Mouse (Mus musculus) adrenal gland, adult 2 months (tissue): ENCODE results near the gene Ap3b1. TPM values are rescaled to one million over a fixed set of nuclear protein-coding genes. Genes with fewer than 3 reads are reported as not detected.

Source experiments
- DNase-seq: peaks from one replicate; pipeline ENCODE4 v3.0.0; 2021
- polyA plus RNA-seq: library from polyadenylated mRNA; depleted of rRNA; stranded (reverse); fragments of >200 nt; gene quantifications from 2 replicates; pipeline ENCODE4 v1.2.3, GENCODE M21; 2012
- total RNA-seq, 2 experiments: library from RNA; stranded (reverse); gene quantifications; 2 replicates each; pipeline ENCODE4 v1.2.3; 2021

Gene Ap3b1
- total and polyA plus RNA-seq, 3 experiments, result 11.5 to 55.6 (median 40.5) TPM

DNA sequence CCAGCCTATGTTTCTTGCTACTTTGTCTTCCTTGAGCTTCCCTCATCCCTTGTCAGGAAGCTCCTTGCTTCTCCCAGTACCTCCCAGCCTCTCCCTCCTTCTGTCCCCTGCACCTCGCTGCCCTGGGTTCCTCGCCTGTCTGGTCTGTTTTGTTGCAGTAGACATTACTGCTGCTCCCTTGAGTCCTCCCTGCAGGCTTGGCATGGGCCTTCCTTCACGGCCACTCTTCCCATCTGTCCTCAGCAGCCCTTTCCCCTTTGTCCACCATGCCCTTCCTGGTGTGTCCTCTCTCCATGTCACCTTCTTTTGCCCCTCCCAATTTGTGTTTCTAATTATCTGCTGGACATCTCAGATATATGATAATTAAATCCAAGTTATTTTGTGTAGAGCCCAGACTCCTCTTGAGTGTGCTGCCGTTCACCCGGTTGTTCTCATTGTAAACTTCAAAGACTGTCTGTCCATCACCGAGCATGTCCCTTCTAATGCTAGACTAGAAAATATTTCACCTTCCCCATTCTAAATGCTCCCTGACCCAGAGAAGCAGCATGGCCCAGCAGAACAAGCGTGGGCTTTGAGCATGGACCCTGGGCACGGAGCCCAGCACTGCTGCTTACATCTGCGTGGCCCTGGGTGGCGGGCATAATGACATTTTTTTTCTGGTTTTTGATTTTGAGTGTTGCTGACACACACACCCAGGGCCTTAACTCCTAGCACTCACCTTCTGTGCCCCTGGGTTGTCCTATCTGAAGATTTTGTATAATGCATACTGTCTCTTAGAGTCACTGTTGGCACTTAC lies 181.3 kb downstream of the Ap3b1 start:
- no peak for DNase-seq

DNA sequence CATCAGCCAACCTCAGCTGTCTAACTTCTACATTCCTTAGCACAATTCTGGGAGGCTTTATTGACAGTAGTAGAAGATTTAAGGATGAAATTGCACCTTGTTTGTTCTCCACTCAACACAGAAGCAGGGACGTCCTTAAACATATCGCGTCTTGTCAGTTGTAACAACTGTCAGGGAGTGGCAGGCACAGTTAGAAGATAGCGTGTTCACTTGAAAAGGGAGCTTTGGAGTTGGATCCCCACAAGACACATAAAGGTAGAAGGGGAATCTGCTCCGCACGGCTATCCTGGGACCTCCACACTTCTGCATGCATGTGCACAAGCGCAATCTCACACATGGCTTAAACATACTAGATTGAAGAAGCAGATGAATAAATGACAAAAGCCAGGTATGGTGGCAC lies 183.3 kb downstream of the Ap3b1 start:
- DNase-seq, result no peak

DNA sequence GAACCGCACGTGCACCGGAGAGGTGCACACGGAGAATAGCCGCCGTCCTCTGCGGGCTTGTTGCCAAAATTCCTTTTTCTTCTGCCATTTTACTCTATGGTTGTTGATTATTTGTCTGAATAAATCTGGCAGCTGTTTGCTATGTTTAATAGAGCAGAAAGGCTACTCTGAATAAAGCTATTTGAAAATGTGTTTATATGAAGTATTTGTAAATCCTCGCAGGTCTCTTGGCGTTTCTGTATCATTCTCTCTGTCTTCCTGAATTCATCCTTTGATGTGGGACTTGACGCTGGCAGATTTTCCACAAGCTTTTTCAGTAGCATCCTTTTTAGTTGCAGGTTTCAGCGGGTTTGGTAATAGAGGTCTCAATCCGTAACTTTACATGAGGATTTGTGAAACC lies 185.5 kb downstream of the Ap3b1 start:
- DNase-seq, result no peak

DNA sequence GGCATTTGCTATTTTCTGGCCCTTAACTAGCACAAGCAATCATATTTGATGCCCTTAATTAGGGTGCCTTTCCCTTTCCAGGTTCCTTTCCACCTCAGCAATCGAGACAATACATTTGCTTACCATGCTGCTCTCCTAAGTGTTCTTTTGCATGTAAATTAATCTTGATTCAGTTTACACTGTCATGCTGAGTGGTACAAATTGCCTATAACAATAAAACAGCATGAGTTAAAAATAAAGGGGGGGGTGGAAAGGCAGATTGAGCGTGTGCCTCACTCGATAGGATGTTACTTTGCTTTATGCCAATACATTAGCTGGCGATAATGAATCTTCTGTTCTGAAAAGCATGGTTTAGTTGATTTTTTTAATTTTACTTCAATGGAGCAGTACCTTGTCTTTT lies 187.0 kb downstream of the Ap3b1 start:
- DNase-seq, result no peak

DNA sequence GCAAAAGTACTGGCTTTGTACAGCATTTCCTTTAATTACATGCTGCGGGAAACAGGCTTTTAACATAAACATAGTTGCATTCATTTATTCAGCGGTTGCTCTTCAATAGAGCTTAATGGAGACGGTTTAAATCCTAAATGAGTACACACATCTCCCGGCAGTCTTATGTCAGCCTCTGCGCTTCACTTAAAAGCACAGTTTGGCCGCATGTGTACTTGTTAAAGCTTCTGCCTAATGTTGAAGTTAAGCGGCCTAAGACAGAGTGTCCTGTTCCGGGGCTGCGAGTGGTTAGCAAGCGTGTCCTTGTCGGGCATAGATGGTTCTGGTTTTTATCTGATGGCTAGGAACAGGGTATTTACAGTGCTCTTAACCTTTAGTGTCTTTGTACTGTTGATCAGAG lies 187.5 kb downstream of the Ap3b1 start:
- DNase-seq, result no peak

DNA sequence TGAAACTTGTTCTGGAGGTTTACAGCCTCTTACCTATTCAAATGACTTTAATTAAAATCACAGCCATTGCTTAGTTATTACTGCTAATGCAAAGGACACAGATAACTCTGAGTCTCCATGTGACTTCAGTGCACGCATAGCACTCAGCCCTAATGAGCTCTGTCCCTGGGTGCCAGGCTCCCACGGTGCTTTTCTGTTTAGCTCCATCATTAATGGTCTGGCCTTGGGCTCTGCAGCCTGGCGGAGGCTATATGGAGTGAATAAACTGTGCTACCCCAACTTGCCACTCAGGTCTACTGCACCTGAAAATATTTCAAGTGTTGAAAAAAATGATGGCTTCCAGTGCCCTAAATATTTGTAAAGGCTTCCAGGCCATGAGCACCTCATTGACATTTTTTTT lies 190.8 kb downstream of the Ap3b1 start:
- no peak for DNase-seq

DNA sequence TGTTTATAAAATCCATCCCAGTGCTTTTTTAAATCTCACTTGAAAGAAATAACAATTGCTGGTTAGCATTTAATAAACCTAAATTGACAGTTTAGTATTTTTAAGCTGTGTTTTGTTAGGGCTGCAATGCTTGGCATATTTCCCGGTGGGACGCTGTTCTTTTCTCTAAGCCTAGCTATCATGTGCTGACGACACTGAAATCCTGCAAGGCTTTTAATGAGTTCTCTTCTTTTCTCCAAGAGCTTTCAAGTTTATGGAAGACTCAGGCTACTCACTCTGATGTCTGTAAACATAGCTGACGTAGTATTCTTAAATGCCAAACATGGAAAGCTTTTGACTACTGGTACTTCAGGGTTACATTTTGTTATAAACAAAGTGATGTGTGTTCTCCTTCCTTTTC lies 191.3 kb downstream of the Ap3b1 start:
- DNase-seq, result no peak

DNA sequence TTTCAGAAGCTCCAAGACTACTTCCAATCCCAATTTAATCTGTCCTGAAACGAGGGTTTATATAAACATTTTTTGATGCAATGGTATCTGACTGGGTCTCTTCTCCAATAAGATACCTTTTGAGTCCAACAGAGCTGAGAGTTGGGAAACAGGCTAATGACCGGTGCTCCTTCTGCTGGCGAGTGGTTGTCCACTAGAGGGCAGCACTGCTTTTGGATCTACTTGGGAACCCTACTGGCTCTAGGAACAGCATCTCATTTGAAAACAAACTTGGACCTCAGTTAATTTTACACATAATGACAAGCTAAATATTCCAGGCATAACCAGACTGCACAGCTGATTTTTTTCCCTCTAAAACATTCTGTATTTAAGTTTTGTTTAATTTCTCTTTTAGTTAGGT lies 201.3 kb downstream of the Ap3b1 start:
- peak; percentile 77 for DNase-seq

DNA sequence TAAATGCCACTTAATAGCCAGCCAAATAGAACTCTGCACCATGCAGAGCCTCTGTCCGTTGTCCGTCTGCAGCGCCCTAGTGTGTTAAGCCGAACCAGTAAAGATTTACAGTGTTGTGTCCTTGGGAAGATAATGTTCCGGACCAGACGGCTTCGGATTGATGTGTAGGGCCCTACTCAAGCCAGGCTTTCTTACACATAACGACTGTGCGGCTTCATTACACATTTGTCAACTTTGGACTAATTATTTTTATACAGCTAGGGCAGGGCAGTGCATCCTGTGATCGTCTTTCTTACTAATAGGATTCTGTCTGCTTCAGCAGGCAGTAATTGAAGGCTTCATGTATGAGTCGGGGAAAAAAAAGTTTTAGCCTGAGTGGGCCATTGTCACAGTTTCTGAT lies 202.1 kb downstream of the Ap3b1 start:
- DNase-seq, result no peak

DNA sequence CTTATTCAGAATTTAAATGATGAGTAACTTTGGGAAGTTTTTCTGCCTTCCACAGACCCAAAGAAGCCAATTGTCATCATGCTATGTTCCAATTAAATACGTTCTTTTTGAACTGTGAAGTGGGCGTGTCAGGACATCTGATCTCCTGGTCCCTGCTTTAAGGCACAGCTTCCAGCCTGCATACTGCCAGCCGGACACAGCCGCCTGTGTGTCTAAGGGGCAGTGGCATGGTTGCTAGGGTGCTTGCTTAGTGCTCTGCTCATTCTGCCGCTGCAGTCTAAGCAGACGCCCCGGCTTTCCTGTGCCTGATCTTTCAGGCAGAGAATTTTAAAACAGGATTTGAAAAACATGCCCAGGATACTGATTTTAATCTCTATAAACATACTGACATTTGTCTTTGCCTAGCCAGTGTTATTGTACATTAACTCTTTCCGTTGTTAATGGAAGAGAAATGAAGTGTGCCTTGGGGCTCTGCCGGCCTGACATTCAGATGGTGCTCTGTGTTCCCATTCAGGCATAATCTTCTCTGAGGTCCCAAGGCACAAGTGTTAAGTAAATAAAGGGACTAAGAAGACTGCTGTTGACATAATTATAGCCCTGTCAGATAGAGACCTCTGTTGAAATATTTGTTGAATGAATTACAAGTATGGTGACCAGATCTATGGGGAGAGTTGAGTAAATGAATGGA lies 204.0 kb downstream of the Ap3b1 start:
- no peak for DNase-seq

DNA sequence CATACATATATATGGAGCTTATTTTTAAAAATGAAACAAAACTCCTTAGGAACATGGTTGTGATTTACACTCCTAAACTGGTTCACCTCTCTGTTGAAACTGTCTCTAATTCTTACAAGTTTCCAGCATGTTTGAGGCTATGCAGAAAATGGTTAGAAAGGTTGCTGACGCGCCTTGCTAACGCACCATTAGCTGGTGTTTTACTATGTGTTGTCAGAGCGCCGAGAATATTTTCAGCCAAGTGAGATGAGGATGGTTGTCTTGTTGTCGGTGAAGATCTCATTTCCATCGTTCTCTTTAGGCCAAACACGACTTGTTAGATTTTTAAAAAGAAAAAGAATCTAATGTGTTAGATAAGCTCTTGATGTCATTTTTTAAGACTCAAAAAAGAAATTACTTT lies 205.1 kb downstream of the Ap3b1 start:
- DNase-seq, result no peak

DNA sequence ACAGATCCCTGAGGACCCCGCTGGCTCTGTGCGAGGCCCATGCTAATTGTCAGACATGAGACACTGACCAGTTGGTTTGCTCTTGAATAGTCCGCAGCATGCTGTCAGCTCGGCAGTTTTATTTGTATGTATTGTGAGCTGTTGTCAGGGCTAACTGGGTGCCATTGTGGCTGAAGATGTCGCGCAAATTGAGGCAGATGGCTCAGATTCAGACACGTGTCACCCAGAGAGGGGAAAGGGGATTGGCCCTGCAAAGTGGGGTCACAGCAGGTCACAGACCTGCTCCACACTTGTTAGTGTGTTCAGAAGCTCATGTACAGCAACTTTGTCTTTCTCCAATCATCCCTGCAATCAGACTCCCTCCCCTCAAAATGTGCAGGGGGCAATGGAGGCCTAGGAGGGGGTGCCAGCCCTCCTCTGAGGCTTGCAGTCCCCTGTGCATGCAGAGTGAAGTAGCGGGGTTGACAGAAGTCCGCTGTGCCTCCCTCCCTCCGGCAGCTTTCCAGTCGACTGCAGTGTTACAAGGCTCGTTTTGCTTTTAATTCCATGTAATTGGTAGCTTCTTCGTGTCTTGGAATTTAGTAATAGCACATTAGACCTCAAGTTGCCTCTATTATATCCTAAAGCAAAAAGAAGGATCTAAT lies 205.7 kb downstream of the Ap3b1 start:
- DNase-seq, result no peak

DNA sequence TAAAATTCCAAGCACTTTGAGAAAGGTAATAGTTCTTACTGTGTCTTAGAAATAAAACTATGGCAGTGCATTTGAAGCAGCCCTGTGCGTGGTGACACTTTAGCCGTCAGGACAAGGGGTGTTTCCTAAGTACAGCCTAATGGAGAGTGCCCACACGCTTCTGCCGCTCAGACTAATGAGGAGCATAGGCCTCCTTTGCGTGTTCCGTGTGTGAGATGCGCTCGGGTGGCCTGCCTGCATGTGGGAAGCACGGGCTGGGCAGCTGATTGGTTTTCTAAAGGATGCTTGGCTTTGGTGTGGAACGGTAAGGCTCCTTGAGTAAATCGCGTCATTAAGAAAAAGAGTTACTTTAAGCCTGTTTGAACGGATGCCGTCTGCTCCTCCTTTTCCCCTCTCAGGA lies 206.4 kb downstream of the Ap3b1 start:
- no peak for DNase-seq

DNA sequence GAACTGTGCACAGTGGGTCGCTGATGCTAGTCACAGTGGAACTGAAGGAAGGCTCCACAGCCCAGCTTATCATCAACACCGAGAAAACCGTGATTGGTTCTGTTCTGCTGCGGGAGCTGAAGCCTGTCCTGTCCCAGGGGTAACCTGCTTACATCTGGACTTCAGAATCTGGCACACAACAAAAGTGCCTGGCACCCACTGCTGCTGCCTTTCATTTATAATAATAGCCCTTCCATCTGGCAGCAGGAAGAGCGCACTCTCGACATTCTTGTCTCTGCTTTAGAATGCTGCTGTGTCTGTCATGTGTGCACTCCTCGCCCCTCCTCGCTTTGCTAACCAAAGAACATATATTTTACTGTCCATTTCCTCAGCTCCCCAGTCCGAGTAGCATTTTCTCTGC lies 206.9 kb downstream of the Ap3b1 start:
- DNase-seq, result no peak

DNA sequence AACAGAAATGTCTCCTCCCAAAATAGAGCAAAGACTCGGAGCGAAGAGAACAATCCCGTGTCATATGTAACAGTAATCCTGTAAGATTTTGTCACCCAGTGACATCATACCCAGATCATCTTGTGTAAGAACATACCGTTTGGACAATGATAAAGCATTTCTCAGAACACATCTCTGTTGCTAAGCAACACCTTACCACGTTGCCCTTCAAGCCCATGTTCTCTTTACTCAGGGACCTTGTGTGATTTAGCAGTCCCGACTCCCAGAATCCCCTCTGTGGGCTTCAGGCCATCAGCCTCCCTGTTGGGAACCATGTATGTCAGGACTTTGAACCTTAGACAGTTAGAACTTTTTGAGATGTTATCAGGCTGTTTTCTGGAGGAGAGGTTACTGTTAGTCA lies 209.0 kb downstream of the Ap3b1 start:
- no peak for DNase-seq

DNA sequence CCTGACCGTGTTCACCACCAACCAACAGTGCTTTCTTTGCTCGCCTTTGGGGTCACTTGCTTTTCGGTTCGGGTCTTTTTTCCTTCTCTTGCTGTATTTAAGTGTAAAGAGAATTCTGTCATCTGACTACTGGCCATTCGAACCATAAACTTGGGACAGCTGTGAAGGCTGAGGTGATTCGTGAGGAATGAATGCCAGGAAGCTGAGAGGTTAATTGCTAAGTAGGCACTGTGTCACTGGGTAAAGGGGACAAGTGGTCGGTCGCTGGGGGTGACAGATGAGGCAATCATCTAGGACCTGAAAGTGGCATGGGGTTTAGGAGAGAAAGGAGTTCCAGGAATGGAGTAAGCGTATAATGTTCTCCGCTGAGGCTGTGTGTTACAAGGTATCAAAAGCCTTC lies 212.2 kb downstream of the Ap3b1 start:
- no peak for DNase-seq

DNA sequence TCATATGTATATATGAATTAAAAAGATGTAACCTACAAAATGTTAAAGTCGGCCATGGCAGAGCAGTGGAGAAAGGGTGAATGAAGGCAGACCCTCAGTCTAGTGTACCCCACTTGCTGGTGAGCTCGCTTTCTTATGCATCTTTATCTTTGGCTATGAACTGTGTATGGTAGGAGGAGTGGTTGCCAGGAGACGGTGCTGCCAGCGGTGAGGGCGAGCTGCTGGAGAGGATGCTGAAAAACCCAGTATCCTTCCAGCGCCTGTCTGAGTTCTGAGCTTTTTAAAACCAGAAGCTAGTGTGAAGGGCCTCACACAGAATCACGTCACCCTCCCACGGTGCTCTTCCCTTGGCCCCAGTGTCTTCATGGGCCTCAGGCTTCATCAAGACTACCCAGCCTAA lies 214.6 kb downstream of the Ap3b1 start:
- no peak for DNase-seq

DNA sequence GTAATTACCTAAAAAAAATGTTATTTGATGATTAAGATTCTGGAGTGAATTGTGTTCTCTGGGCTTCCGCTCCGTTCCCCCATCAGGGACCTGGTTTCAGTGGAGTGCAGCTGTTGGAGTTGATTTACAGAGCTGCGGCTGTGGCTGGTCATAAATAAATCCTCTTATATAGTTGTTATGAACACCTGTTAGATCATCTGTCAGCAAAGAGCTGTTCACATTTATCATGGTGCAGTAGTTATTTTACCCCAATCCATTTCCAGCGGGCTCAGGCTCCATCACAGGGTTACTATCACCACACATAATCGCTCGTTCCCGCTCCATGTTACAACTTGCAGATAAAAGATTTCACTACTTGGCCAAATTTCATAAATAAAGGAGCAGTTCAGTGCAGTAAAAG lies 215.1 kb downstream of the Ap3b1 start:
- DNase-seq, result no peak

DNA sequence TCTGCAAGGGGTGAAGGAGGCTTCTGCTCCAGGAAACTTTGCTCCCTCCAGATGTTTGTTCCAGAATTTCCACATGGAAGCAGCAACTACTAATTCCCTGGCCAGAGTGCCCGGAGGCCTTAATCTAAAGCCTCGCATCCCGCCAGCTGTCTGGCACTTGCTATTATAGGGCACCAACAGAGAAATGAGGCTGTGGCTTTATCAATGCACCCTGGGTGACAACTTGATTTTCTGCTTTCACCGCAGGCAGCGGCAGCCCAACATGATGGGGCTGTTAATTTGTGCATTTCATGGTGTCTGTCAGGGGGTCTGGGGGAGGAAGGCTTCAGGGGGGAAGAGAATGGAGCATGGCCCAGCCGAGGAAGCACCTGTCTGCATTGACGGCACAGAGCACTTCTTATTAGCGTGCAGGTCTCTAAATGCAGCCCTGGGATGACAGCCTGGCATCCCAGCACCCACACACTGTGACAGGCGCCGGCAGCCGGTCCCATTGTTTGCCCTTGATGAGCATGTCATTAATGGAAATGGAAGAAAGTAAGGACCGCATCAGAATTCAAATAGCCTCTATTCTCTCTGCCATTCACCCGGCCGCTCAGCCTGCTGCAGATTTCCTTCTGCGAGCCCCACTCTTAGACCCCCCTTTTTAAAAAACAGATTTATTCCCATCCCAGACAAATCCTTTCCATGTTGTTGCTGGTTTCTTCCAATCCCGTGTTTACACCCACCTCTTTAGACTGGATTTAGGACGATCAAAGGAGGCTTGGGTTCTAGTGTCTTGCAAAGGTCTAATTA lies 217.0 kb downstream of the Ap3b1 start:
- no peak for DNase-seq

DNA sequence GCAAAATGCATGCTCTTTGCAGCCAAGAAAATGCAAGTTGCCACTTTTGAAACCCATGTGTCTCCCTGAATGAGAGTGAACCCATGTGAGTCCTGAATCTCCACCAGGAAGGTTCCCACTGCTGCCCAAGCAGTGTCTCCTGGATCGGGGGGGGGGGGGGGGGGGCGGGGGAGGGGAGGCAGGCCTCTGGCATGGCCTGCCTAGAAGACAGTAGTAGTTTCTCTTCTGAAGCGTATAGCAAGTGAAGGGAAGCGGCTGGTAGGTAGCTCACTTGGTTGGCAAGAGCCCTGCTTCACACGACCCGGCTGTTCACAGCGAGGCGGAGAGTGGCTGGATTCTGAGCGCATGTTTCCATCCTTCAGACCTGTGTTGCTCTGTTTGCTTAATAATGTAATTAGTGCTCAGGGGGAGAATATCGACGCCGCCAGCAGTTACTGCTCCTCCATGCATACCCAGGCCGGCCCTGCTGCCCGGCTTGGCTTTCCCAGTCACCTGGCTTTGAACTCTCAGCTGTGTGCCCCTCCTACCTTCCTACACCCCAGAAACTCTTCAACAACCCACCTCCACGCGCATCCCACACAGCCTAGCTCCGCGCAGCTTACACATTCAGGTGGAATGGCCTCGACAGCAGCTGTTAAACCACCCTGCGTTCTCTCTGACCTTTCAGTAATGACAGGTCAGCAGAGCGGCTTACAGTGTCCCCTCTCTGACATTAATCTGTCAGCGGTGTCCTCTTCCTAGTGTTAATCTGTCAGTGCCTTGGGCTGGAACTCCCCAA lies 217.8 kb downstream of the Ap3b1 start:
- no peak for DNase-seq

DNA sequence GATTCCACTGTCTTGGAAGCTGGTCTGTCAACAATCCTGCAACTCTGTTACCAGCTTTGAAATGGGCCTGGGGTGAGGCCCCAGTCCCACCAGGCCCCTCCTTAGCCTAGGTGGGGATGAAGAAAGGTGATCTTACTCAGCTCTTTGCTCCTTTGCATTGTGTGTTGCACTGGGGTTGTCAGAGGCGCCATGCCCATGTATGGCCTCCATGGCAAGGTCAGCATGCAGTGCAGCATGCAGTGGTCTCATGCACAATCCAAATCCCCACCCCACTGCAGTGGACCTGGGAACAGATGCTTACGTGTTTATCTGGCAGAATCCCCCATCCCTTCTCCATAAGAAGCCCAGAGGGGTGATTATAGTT lies 218.4 kb downstream of the Ap3b1 start:
- no peak for DNase-seq

DNA sequence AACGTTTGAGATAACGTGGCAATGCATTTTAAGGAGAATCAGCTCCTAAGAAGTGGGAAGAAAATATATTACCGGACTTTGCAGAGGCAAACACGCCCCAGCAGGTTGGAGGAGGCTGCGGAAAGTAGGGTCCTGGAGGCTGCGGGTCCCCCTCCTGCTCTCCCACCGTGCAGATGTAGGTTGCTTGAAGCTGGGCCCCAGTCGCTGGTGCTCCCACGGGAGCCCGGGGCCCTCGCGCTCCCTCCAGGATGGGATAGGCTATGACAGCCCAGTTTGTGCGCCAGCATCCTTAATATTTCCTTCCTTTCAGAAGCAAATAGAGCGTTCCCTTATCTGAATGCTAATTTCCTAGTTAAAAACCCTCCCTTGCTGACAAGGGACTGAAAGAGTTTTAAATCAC lies 236.5 kb downstream of the Ap3b1 start:
- no peak for DNase-seq
